Mouse (Mus musculus) forebrain, embryonic 11.5 days (tissue): ENCODE results near the gene Snx11. TPM values are rescaled to one million over a fixed set of nuclear protein-coding genes. Genes with fewer than 3 reads are reported as not detected.
A peak's percentile ranks its signal among the peaks of the same experiment; 100 is the strongest.
"Not testable (repeated sequence)": the region's sequence is repeated elsewhere in the genome, so short reads cannot be mapped to it uniquely, and the experiment has no call there.

Experiments
- ATAC-seq: fragments of 200-750 bp; cut with Nextera tagmentation; replicated peaks from 2 replicates; pipeline ENCODE4 v1.8.0; 2017; ENCODE audit warnings: moderate TSS enrichment; ENCODE audit not compliant: low FRiP score
- DNase-seq: peaks from one replicate; pipeline ENCODE4 v3.0.0-alpha.2; 2017; ENCODE audit warnings: low spot score
- H3K27ac ChIP-seq: fragments of 300-500 bp; sonication (generic); 2 replicates; pipeline ENCODE4 v1.5.1; 2014; ENCODE audit warnings: low read depth, low read length
- H3K27me3 ChIP-seq: fragments of 300-500 bp; sonication (generic); 2 replicates; pipeline ENCODE4 v1.6.1; 2014; ENCODE audit warnings: mild to moderate bottlenecking, low read length, mixed read lengths; ENCODE audit not compliant: control insufficient read depth, insufficient read depth
- H3K36me3 ChIP-seq: fragments of 300-500 bp; sonication (generic); 2 replicates; pipeline ENCODE4 v1.6.1; 2014; ENCODE audit warnings: mild to moderate bottlenecking, low read length, moderate library complexity, mixed read lengths; ENCODE audit not compliant: control insufficient read depth, insufficient read depth
- H3K4me1 ChIP-seq: fragments of 300-500 bp; sonication (generic); replicated peaks from 2 replicates; pipeline ENCODE4 v1.6.1; 2014; ENCODE audit warnings: low read length, mixed read lengths; ENCODE audit not compliant: control insufficient read depth, insufficient read depth
- H3K4me2 ChIP-seq: fragments of 300-500 bp; sonication (generic); 2 replicates; pipeline ENCODE4 v1.6.1; 2014; ENCODE audit warnings: low read depth, mild to moderate bottlenecking, low read length, moderate library complexity, mixed read lengths; ENCODE audit not compliant: severe bottlenecking
- H3K4me3 ChIP-seq: fragments of 300-500 bp; sonication (generic); 2 replicates; pipeline ENCODE4 v1.5.1; 2014; ENCODE audit warnings: low read depth, low read length
- H3K9ac ChIP-seq: fragments of 300-500 bp; sonication (generic); 2 replicates; pipeline ENCODE4 v1.6.1; 2014; ENCODE audit warnings: low read length
- H3K9me3 ChIP-seq: fragments of 300-500 bp; sonication (generic); 2 replicates; pipeline ENCODE4 v1.6.1; 2016; ENCODE audit warnings: low read length, mixed read lengths; ENCODE audit not compliant: control insufficient read depth
- WGBS: fragments of 180-500 bp; shearing (Covaris S2); extraction: QIAGEN DNeasy Blood & Tissue Kit; methylation state at CpG from one replicate; pipeline ENCODE4 v1.1.7; 2014; 5-methylcytosine and 5-hydroxymethylcytosine counted together
- polyA plus RNA-seq: library from polyadenylated mRNA; unstranded; fragments of >200 nt; fragmentation: Nextera tagmentation; extraction: Ambion mirVana; gene quantifications from 2 replicates; pipeline ENCODE4 v1.2.1, GENCODE M21; 2014

The Snx11 gene
- polyA plus RNA-seq, 1 experiment from 2014 or later, result 26.9 TPM

GRCm38 (mm10) chr11:96788871-96789795 is 11.8 kb upstream of the Snx11 start, which contains the start of gene Cbx1:
TSS of gene Cbx1 (plus strand) at chr11:96789127.
- H3K27me3 ChIP-seq, result no peaks in the 10 kb centered on the region
- H3K4me1 ChIP-seq, result peaks cover 9% of the 10 kb centered on the region
- peak within 1 kb of the TSS; percentile 97 for H3K9ac ChIP-seq
- peak within 1 kb of the TSS; percentile 89 for H3K4me2 ChIP-seq
- 1% methylated on average over 93 of the region's 93 CpGs for WGBS
- H3K9me3 ChIP-seq, result no peaks in the 10 kb centered on the region
- H3K4me3 ChIP-seq, result peak within 1 kb of the TSS; percentile 93
- peak within 1 kb of the TSS; percentile 94 for H3K27ac ChIP-seq
- ATAC-seq (peak; percentile 97), DNase-seq (peak; percentile 96)
- H3K36me3 ChIP-seq, result no peaks in the 10 kb centered on the region

- WGBS, result 35% methylated on average over 9 of the region's 9 CpGs
- H3K9me3 ChIP-seq, result no peaks in the 10 kb centered on the region
- H3K4me1 ChIP-seq, result peaks cover 9% of the 10 kb centered on the region
- ATAC-seq, result no peak
- H3K36me3 ChIP-seq, result no peaks in the 10 kb centered on the region
- H3K4me3 ChIP-seq, result no peak overlapping the region
- H3K27me3 ChIP-seq, result no peaks in the 10 kb centered on the region
- no peak overlapping the region for H3K27ac ChIP-seq
- H3K4me2 ChIP-seq, result no peak overlapping the region
- no peak for DNase-seq
- H3K9ac ChIP-seq, result no peak overlapping the region
Observed at GRCm38 (mm10) chr11:96786731-96787450, 9.5 kb upstream of the Snx11 start.

DNA sequence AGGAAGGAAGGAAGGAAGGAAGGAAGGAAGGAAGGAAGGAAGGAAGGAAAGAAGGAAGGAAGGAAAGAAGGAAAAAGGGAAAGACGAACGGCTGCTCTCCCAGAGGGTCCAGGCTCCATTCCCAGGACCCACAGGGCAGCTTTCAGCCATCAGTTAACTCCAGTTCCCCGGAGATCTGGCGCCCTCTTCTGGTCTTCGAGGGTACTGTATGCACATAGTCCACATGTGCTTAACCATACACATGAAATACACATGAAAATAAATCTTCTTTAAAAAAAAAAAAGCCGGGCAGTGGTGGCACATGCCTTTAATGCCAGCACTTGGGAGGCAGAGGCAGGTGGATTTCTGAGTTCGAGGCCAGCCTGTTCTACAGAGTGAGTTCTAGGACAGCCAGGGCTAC is 7.5 kb upstream of the Snx11 start:
- not testable (repeated sequence) for H3K9ac ChIP-seq, ATAC-seq, H3K4me3 ChIP-seq, H3K27ac ChIP-seq, H3K4me2 ChIP-seq, H3K4me1 ChIP-seq, H3K36me3 ChIP-seq, H3K27me3 ChIP-seq, H3K9me3 ChIP-seq
- DNase-seq, result peak; percentile 90
- 20% methylated on average over 7 of the region's 7 CpGs for WGBS

- ATAC-seq (no peak), DNase-seq (no peak)
- WGBS, result 76% methylated on average over 2 of the region's 2 CpGs
- H3K4me2 ChIP-seq, result no peak overlapping the region
- H3K9me3 ChIP-seq, result no peaks in the 10 kb centered on the region
- H3K4me3 ChIP-seq, result no peak overlapping the region
- no peak overlapping the region for H3K27ac ChIP-seq
- peaks cover 2% of the 10 kb centered on the region; the same call in 1 of the 2 replicates for H3K4me1 ChIP-seq
- no peaks in the 10 kb centered on the region for H3K36me3 ChIP-seq
- no peak overlapping the region for H3K9ac ChIP-seq
- H3K27me3 ChIP-seq, result no peaks in the 10 kb centered on the region
Observed at GRCm38 (mm10) chr11:96781425-96781824, 4.1 kb upstream of the Snx11 start.

DNA sequence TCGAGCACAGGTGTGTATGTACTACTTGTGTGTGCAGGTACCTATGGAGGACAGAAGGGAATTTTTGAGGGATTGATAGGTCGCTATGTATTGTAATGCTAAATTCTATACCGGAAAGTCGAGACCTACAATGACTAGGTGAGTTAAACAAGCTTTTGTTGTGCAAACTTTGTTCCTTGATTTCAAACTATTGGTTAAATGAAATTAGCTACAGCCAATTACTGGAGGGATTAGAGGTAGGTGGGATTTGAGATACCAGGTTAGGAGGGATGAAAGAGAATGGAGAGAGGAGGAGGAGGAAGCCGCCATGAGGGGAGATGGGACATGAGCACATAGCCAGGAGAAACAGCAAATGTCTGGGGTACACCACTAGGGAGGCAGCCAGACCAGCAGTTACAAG is 2.9 kb upstream of the Snx11 start:
- H3K9ac ChIP-seq, result no peak overlapping the region
- no peak overlapping the region for H3K27ac ChIP-seq
- DNase-seq (no peak), ATAC-seq (no peak)
- no peaks in the 10 kb centered on the region for H3K36me3 ChIP-seq
- WGBS, result 80% methylated on average over 5 of the region's 5 CpGs
- H3K27me3 ChIP-seq, result no peaks in the 10 kb centered on the region
- no peaks in the 10 kb centered on the region for H3K9me3 ChIP-seq
- peaks cover 4% of the 10 kb centered on the region; the same call in 1 of the 2 replicates for H3K4me1 ChIP-seq
- H3K4me2 ChIP-seq, result no peak overlapping the region
- H3K4me3 ChIP-seq, result no peak overlapping the region

DNA sequence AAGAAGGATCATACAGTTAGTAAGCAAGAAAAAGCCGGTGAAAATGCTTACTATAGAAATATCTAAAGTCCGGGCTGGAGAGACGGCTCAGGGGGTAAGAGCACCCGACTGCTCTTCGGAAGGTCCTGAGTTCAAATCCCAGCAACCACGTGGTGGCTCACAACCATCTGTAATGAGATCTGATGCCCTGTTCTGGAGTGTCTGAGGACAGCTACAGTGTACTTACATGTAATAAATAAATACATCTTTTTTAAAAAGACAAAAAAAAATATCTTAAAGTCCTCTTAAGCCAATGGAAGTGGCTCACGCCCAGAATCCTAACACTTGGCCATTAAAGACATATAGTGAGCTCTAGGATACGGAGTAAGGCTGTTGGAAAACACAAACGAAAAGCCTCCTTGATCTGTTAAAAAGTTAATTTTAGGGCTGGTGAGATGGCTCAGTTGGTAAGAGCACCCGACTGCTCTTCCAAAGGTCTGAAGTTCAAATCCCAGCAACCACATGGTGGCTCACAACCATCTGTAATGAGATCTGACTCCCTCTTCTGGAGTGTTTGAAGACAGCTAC is 785 bp upstream of the Snx11 start:
- WGBS, result 67% methylated on average over 10 of the region's 10 CpGs
- Histone ChIP-seq H3K4me3 (peak overlapping the region; percentile 76), H3K4me2 (peak overlapping the region; percentile 69), H3K9ac (peak overlapping the region; percentile 61; the same call in 1 of the 2 replicates)
- H3K27me3 ChIP-seq, H3K36me3 ChIP-seq, H3K4me1 ChIP-seq, H3K27ac ChIP-seq, H3K9me3 ChIP-seq, ATAC-seq, DNase-seq: not testable (repeated sequence)

GRCm38 (mm10) chr11:96776068-96776467 is 1.3 kb downstream of the Snx11 start:
- H3K36me3 ChIP-seq, result no peaks in the 10 kb centered on the region; the same call in 1 of the 2 replicates
- no peaks in the 10 kb centered on the region for H3K27me3 ChIP-seq
- no peak overlapping the region for H3K9ac ChIP-seq
- H3K4me2 ChIP-seq, result no peak overlapping the region; the same call in 1 of the 2 replicates
- DNase-seq (no peak), ATAC-seq (no peak)
- no peaks in the 10 kb centered on the region for H3K9me3 ChIP-seq
- no peak overlapping the region for H3K27ac ChIP-seq
- WGBS, result 52% methylated on average over 3 of the region's 3 CpGs
- no peak overlapping the region for H3K4me3 ChIP-seq
- H3K4me1 ChIP-seq, result peaks cover 4% of the 10 kb centered on the region; the same call in 1 of the 2 replicates

GRCm38 (mm10) chr11:96775665-96776064 is 1.7 kb downstream of the Snx11 start:
- no peak overlapping the region for H3K9ac ChIP-seq
- H3K9me3 ChIP-seq, result no peaks in the 10 kb centered on the region
- H3K4me2 ChIP-seq, result no peak overlapping the region
- H3K36me3 ChIP-seq, result no peaks in the 10 kb centered on the region; the same call in 1 of the 2 replicates
- 87% methylated on average over 7 of the region's 7 CpGs for WGBS
- no peaks in the 10 kb centered on the region for H3K27me3 ChIP-seq
- ATAC-seq, result no peak
- H3K27ac ChIP-seq, result no peak overlapping the region
- H3K4me3 ChIP-seq, result no peak overlapping the region
- peaks cover 4% of the 10 kb centered on the region; the same call in 1 of the 2 replicates for H3K4me1 ChIP-seq
- no peak for DNase-seq
